Mouse (Mus musculus) monocyte, adult 59 days (primary cell): ENCODE data around the gene Gm8094. TPM values are rescaled to one million over a fixed set of nuclear protein-coding genes. Genes with fewer than 3 reads are reported as not detected.

Experiments used
- total RNA-seq, 2 experiments: library from RNA; stranded (reverse); gene quantifications; one replicate each; pipeline ENCODE4 v1.2.4; 2023

Gene Gm8094
- total RNA-seq: not detected

DNA sequence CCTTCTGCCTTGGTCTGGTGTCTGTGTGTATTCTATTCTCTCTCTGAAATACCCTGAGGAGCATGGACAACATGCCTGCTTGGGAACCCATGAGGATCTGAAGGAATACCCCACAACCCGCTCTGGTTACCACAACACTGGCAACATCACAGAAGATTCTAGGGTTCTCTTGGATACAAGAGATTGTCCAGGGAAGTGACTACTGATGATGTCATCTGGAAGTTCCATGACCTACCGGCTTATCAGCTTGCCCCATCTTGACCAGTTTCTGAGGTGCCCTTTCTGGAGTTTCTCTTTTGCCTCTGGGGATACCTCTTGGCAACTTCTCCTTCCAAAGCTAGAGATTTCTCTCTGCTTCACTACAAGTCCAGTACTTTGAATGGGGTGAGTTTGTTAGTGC is at the start of gene Gm8094:
Gene Gm8094, minus strand, starts transcription at position 101 of the 400 bp plus-strand sequence.

GRCm38 (mm10) chr14:43100301-43100700 is 23.9 kb upstream of the Gm8094 start, which contains the start of gene Gm8104:
TSS of gene Gm8104 (plus strand) at chr14:43100601.

Other genes starting within 250 kb of the Gm8094 start
- gene Gm21977, start 223.2 kb downstream of the Gm8094 start, total RNA-seq: not detected
- gene Gm8082, start 83.0 kb downstream of the Gm8094 start, total RNA-seq: not detected
- not detected for gene Gm10376, start 61.0 kb downstream of the Gm8094 start, total RNA-seq
- not detected for gene Gm8104, start 24.0 kb upstream of the Gm8094 start, total RNA-seq
- under 1 TPM in 1 of 2 experiments, not detected in 1; 0.52 TPM for gene Gm7233, start 103.2 kb upstream of the Gm8094 start, total RNA-seq
- gene Gm8122, start 158.7 kb upstream of the Gm8094 start, total RNA-seq: not detected
- under 1 TPM in 1 of 2 experiments, not detected in 1; 0.86 TPM for gene Gm8126, start 182.0 kb upstream of the Gm8094 start, total RNA-seq
- not detected for gene Gm9732, start 198.4 kb upstream of the Gm8094 start, total RNA-seq
- not detected for gene Gm8127, start 217.2 kb upstream of the Gm8094 start, total RNA-seq